Mouse (Mus musculus): ENCODE data around the gene Snx15. TPM values are rescaled to one million over a fixed set of nuclear protein-coding genes. Genes with fewer than 3 reads are reported as not detected.

Snx15 gene
- polyA plus RNA-seq, 1 experiment from 2014 or later, result 20.5 TPM

GRCm38 (mm10) chr19:6116113-6116850 is 11.8 kb downstream of the Snx15 start:
- Histone ChIP-seq H3K4me1 (ENCODE audit: control insufficient read depth, insufficient read depth, low read length) (peaks cover 22% of the 10 kb centered on the region), H3K9me3 (replicated peaks; ENCODE audit: control insufficient read depth, low read length) (no peaks in the 10 kb centered on the region), H3K9ac (ENCODE audit: low read length) (peak overlapping the region; percentile 59), H3K27me3 (ENCODE audit: control insufficient read depth, insufficient read depth, low read length) (no peaks in the 10 kb centered on the region), H3K27ac (ENCODE audit: low read length) (peak overlapping the region; percentile 45; the same call in 1 of the 2 replicates), H3K4me2 (ENCODE audit: low read depth, low read length) (peak overlapping the region; percentile 92), H3K4me3 (ENCODE audit: low read length) (no peak overlapping the region), H3K36me3 (ENCODE audit: control insufficient read depth, insufficient read depth) (peaks cover 17% of the 10 kb centered on the region)
- no peak for ATAC-seq (replicated peaks; ENCODE audit: extremely low read depth, insufficient read depth, low FRiP score)
- 82% methylated on average over 15 of the region's 15 CpGs for WGBS

- H3K4me3 ChIP-seq (ENCODE audit: low read length), result no peak overlapping the region
- no peaks in the 10 kb centered on the region for H3K9me3 ChIP-seq (replicated peaks; ENCODE audit: control insufficient read depth, low read length)
- peaks cover 17% of the 10 kb centered on the region for H3K36me3 ChIP-seq (ENCODE audit: control insufficient read depth, insufficient read depth)
- ATAC-seq (replicated peaks; ENCODE audit: extremely low read depth, insufficient read depth, low FRiP score), result no peak
- H3K9ac ChIP-seq (ENCODE audit: low read length), result no peak overlapping the region
- H3K4me2 ChIP-seq (ENCODE audit: low read depth, low read length), result no peak overlapping the region
- H3K27me3 ChIP-seq (ENCODE audit: control insufficient read depth, insufficient read depth, low read length), result no peaks in the 10 kb centered on the region
- H3K4me1 ChIP-seq (ENCODE audit: control insufficient read depth, insufficient read depth, low read length), result peaks cover 17% of the 10 kb centered on the region
- H3K27ac ChIP-seq (ENCODE audit: low read length), result no peak overlapping the region
- WGBS, result 52% methylated on average over 6 of the region's 6 CpGs
These were observed 15.0 kb downstream of the Snx15 start for GRCm38 (mm10) chr19:6113116-6113515.

GRCm38 (mm10) chr19:6105586-6105985 is 22.5 kb downstream of the Snx15 start, which contains the start of gene Naaladl1:
Naaladl1 (plus strand) TSS chr19:6105782.
- Histone ChIP-seq H3K9me3 (replicated peaks; ENCODE audit: control insufficient read depth, low read length) (no peaks in the 10 kb centered on the region), H3K4me3 (ENCODE audit: low read length) (no peak within 1 kb of the TSS), H3K27ac (ENCODE audit: low read length) (no peak within 1 kb of the TSS), H3K4me2 (ENCODE audit: low read depth, low read length) (no peak within 1 kb of the TSS), H3K27me3 (ENCODE audit: control insufficient read depth, insufficient read depth, low read length) (no peaks in the 10 kb centered on the region), H3K4me1 (ENCODE audit: control insufficient read depth, insufficient read depth, low read length) (no peaks in the 10 kb centered on the region), H3K9ac (ENCODE audit: low read length) (no peak within 1 kb of the TSS), H3K36me3 (ENCODE audit: control insufficient read depth, insufficient read depth) (no peaks in the 10 kb centered on the region)
- WGBS, result 80% methylated on average over 7 of the region's 7 CpGs
- ATAC-seq (replicated peaks; ENCODE audit: extremely low read depth, insufficient read depth, low FRiP score), result no peak

GRCm38 (mm10) chr19:6104476-6104875 is 23.6 kb downstream of the Snx15 start:
- no peak overlapping the region for H3K4me2 ChIP-seq (ENCODE audit: low read depth, low read length)
- ATAC-seq (replicated peaks; ENCODE audit: extremely low read depth, insufficient read depth, low FRiP score), result no peak
- H3K36me3 ChIP-seq (ENCODE audit: control insufficient read depth, insufficient read depth), result no peaks in the 10 kb centered on the region
- H3K27ac ChIP-seq (ENCODE audit: low read length), result no peak overlapping the region
- no peak overlapping the region for H3K9ac ChIP-seq (ENCODE audit: low read length)
- no peaks in the 10 kb centered on the region for H3K27me3 ChIP-seq (ENCODE audit: control insufficient read depth, insufficient read depth, low read length)
- WGBS, result 64% methylated on average over 4 of the region's 4 CpGs
- H3K9me3 ChIP-seq (replicated peaks; ENCODE audit: control insufficient read depth, low read length), result no peaks in the 10 kb centered on the region
- H3K4me1 ChIP-seq (ENCODE audit: control insufficient read depth, insufficient read depth, low read length), result no peaks in the 10 kb centered on the region
- no peak overlapping the region for H3K4me3 ChIP-seq (ENCODE audit: low read length)

GRCm38 (mm10) chr19:6102169-6102853 is 25.8 kb downstream of the Snx15 start:
- 67% methylated on average over 6 of the region's 6 CpGs for WGBS
- H3K27ac ChIP-seq (ENCODE audit: low read length), result no peak overlapping the region
- no peaks in the 10 kb centered on the region for H3K9me3 ChIP-seq (replicated peaks; ENCODE audit: control insufficient read depth, low read length)
- H3K36me3 ChIP-seq (ENCODE audit: control insufficient read depth, insufficient read depth), result no peaks in the 10 kb centered on the region
- H3K4me2 ChIP-seq (ENCODE audit: low read depth, low read length), result no peak overlapping the region
- H3K4me1 ChIP-seq (ENCODE audit: control insufficient read depth, insufficient read depth, low read length), result no peaks in the 10 kb centered on the region
- H3K9ac ChIP-seq (ENCODE audit: low read length), result no peak overlapping the region
- no peak for ATAC-seq (replicated peaks; ENCODE audit: extremely low read depth, insufficient read depth, low FRiP score)
- H3K4me3 ChIP-seq (ENCODE audit: low read length), result no peak overlapping the region
- no peaks in the 10 kb centered on the region for H3K27me3 ChIP-seq (ENCODE audit: control insufficient read depth, insufficient read depth, low read length)

- Histone ChIP-seq H3K9me3 (replicated peaks; ENCODE audit: control insufficient read depth, low read length) (no peaks in the 10 kb centered on the region), H3K9ac (ENCODE audit: low read length) (no peak overlapping the region), H3K4me3 (ENCODE audit: low read length) (no peak overlapping the region), H3K4me2 (ENCODE audit: low read depth, low read length) (no peak overlapping the region), H3K4me1 (ENCODE audit: control insufficient read depth, insufficient read depth, low read length) (no peaks in the 10 kb centered on the region), H3K27me3 (ENCODE audit: control insufficient read depth, insufficient read depth, low read length) (no peaks in the 10 kb centered on the region), H3K36me3 (ENCODE audit: control insufficient read depth, insufficient read depth) (no peaks in the 10 kb centered on the region), H3K27ac (ENCODE audit: low read length) (no peak overlapping the region)
- ATAC-seq (replicated peaks; ENCODE audit: extremely low read depth, insufficient read depth, low FRiP score), result no peak
- 76% methylated on average over 6 of the region's 6 CpGs for WGBS
These were observed 26.9 kb downstream of the Snx15 start for GRCm38 (mm10) chr19:6101186-6101585.

GRCm38 (mm10) chr19:6097847-6098246 is 30.3 kb downstream of the Snx15 start:
- no peaks in the 10 kb centered on the region for H3K4me1 ChIP-seq (ENCODE audit: control insufficient read depth, insufficient read depth, low read length)
- H3K4me3 ChIP-seq (ENCODE audit: low read length), result no peak overlapping the region
- 78% methylated on average over 3 of the region's 3 CpGs for WGBS
- no peak overlapping the region for H3K27ac ChIP-seq (ENCODE audit: low read length)
- ATAC-seq (replicated peaks; ENCODE audit: extremely low read depth, insufficient read depth, low FRiP score), result no peak
- no peak overlapping the region for H3K9ac ChIP-seq (ENCODE audit: low read length)
- no peaks in the 10 kb centered on the region for H3K27me3 ChIP-seq (ENCODE audit: control insufficient read depth, insufficient read depth, low read length)
- H3K9me3 ChIP-seq (replicated peaks; ENCODE audit: control insufficient read depth, low read length), result no peaks in the 10 kb centered on the region
- H3K4me2 ChIP-seq (ENCODE audit: low read depth, low read length), result no peak overlapping the region
- no peaks in the 10 kb centered on the region for H3K36me3 ChIP-seq (ENCODE audit: control insufficient read depth, insufficient read depth)

GRCm38 (mm10) chr19:6094119-6094518 is 34.0 kb downstream of the Snx15 start, which contains the start of gene AC131692.1:
AC131692.1 (plus strand) TSS chr19:6094419.
- Histone ChIP-seq H3K27ac (ENCODE audit: low read length) (no peak within 1 kb of the TSS), H3K4me1 (ENCODE audit: control insufficient read depth, insufficient read depth, low read length) (no peaks in the 10 kb centered on the region), H3K9ac (ENCODE audit: low read length) (no peak within 1 kb of the TSS), H3K4me2 (ENCODE audit: low read depth, low read length) (no peak within 1 kb of the TSS), H3K36me3 (ENCODE audit: control insufficient read depth, insufficient read depth) (peaks cover 10% of the 10 kb centered on the region), H3K9me3 (replicated peaks; ENCODE audit: control insufficient read depth, low read length) (no peaks in the 10 kb centered on the region), H3K4me3 (ENCODE audit: low read length) (no peak within 1 kb of the TSS), H3K27me3 (ENCODE audit: control insufficient read depth, insufficient read depth, low read length) (no peaks in the 10 kb centered on the region)
- 86% methylated on average over 7 of the region's 7 CpGs for WGBS
- ATAC-seq (replicated peaks; ENCODE audit: extremely low read depth, insufficient read depth, low FRiP score), result no peak

- no peaks in the 10 kb centered on the region for H3K9me3 ChIP-seq (replicated peaks; ENCODE audit: control insufficient read depth, low read length)
- no peak overlapping the region for H3K9ac ChIP-seq (ENCODE audit: low read length)
- H3K4me3 ChIP-seq (ENCODE audit: low read length), result no peak overlapping the region
- no peak overlapping the region for H3K27ac ChIP-seq (ENCODE audit: low read length)
- H3K4me2 ChIP-seq (ENCODE audit: low read depth, low read length), result no peak overlapping the region
- WGBS, result 93% methylated on average over 13 of the region's 13 CpGs
- H3K36me3 ChIP-seq (ENCODE audit: control insufficient read depth, insufficient read depth), result peaks cover 14% of the 10 kb centered on the region
- no peak for ATAC-seq (replicated peaks; ENCODE audit: extremely low read depth, insufficient read depth, low FRiP score)
- H3K4me1 ChIP-seq (ENCODE audit: control insufficient read depth, insufficient read depth, low read length), result peaks cover 11% of the 10 kb centered on the region
- no peaks in the 10 kb centered on the region for H3K27me3 ChIP-seq (ENCODE audit: control insufficient read depth, insufficient read depth, low read length)
These were observed 39.3 kb downstream of the Snx15 start for GRCm38 (mm10) chr19:6088841-6089240.
